Mouse (Mus musculus): ENCODE results near the gene Tbc1d13.

GRCm38 (mm10) chr2:30144436-30144835 is 10.9 kb downstream of the Tbc1d13 start:
- TF ChIP-seq CTCF (IDR thresholded peaks at IDR 0.05; ENCODE audit: control insufficient read depth, insufficient read depth, low read length) = no peak
- TF ChIP-seq POLR2A (IDR thresholded peaks at IDR 0.05; ENCODE audit: borderline replicate concordance, control insufficient read depth, low read depth, low read length) = no peak
